Mouse (Mus musculus) 3T3-L1 (cell line): Measurements from ENCODE around the gene Jmjd7.

Experiments used
- DNase-seq: peaks from one replicate; pipeline ENCODE4 v3.0.0-alpha.2; 2015; ENCODE audit warnings: low read depth, low spot score

Gene Jmjd7

GRCm38 (mm10) chr2:120011462-120012200 lies 15.7 kb upstream of the Jmjd7 start:
- peak; percentile 80 for DNase-seq

DNA sequence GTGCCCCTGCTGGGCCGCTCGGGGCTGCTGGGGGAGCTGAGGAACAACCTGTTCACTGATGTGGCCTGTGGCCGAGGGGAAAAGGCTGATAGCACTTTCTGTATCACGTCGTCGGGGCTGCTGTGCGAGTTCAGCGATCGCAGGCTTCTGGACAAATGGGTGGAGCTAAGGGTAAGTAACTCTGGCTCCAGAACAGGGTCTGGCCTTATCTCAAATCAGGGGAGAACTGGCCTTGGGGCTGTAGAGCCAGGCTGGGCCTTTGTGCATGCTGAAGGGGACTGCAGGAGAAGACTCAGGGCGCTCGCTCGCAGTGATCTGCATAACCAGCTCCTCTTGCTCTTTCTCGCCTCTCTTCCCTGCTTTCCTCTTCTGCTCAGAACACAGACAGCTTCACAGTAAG lies 14.4 kb upstream of the Jmjd7 start:
- DNase-seq, result no peak

GRCm38 (mm10) chr2:120013831-120014486 lies 13.3 kb upstream of the Jmjd7 start:
- DNase-seq, result peak; percentile 57

DNA sequence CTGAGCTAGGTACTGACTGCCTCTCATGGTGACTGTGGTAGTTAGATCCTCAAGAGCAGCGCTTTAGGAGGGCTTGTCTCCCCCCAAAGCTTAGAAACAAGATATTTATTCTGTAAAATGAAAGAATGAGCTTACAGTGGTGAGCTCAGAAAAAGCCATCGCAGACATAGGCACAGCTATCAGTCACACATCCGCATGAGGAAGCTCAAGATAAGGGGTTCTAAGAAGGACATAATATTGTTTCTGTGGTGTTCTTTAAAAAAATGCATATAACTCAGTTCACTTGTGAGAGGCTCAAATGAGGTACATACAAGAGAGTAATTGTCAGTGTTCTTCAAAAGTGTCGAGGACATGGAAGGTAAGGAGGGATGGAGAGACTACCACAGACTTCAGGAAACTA lies 11.4 kb upstream of the Jmjd7 start:
- no peak for DNase-seq

DNA sequence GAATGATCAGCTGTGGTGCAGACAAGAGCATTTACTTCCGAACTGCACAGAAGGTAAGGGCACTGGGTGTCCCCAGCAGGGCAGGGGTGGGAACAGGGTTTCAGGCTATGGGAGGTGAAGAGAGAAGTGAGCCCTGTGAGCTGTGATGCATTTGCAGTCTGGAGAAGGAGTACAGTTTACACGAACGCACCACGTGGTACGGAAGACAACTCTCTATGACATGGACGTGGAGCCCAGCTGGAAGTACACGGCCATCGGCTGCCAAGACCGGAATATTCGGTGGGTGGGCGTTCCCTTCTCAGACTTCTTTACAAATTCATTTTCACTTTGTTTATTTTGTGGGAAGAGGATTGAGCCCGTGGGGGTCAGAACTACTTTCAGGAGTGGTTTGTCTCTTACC lies 9.7 kb upstream of the Jmjd7 start:
- no peak for DNase-seq

- no peak for DNase-seq
These were observed 2.9 kb upstream of the Jmjd7 start for GRCm38 (mm10) chr2:120024337-120024736.

DNA sequence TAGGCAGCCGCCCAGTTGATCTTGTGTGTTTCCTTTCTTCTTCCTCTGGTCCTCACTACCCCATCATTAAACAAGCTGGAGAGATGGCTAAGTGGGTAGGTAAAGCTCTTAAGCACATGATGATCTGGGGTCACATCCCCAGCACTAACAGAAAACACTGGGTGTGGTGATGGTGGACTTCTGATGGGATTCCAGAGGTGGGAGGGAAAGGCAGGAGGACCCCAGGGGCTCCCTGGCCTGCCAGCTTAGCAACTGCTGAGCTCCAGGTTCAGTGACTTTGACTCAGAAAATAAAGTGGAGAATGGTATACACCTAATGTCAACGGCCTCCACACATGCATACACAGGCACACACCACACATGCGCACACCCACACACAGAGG lies 658 bp downstream of the Jmjd7 start:
- DNase-seq, result peak; percentile 41

GRCm38 (mm10) chr2:120030380-120030779 lies 3.1 kb downstream of the Jmjd7 start:
- no peak for DNase-seq

DNA sequence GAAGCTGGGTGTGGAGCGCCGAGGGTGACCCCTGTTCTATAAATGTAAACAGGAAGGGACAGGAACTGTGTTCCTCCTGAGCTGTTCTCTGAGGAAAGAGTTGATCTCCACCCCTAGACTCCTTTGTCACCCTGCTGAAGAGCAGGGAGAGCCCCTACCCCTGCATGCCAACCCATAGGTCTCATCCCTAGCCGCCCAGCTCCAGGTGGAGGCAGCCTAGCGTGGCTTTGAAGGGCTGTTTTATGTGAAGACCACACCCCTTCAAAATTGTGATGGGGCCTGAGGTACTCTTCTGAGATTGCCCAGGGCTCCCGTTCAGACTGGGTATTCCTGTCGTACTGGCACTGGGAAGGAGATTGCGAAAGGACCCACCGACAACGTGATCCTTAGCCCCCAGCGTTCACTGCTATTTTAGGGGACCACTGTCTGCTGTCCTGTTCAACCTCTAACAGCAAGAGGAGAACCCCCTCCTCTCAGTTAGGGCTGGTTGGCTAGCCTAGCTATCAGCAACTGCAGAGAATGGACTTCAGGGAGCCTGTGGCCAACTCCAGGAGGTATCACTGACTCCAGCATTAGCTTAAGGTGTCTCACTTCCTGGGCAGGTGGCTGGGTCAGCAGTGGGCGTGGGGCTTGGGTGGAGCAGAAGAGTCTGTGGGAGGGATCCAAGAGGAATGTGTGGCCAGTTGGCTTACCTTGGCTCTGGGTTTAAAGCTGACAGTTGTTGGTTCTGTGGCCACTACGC lies 5.6 kb downstream of the Jmjd7 start, which contains the start of gene Pla2g4b:
Gene Pla2g4b (plus strand): TSS at position 692 of the 742 bp plus-strand sequence.
- no peak for DNase-seq

DNA sequence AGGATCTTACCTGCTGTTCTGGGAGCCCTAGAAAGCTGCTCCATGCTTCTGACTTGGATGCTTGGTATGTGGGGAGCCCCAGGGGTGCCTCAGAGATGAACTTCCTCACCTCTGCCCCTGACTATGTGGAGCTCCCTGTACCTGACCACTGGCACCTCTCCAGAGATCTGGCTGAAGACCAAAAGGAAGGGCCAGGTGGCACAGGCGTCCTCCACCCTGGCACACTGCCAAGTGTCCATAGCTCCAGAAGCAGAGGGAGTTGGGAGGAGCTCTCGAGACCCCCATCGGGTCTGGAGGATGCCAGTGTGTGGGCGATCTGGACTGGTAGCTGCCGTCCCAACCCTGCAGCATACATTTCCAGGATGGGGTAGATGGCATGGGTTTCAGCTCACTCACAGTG lies 6.4 kb downstream of the Jmjd7 start:
- DNase-seq, result no peak

DNA sequence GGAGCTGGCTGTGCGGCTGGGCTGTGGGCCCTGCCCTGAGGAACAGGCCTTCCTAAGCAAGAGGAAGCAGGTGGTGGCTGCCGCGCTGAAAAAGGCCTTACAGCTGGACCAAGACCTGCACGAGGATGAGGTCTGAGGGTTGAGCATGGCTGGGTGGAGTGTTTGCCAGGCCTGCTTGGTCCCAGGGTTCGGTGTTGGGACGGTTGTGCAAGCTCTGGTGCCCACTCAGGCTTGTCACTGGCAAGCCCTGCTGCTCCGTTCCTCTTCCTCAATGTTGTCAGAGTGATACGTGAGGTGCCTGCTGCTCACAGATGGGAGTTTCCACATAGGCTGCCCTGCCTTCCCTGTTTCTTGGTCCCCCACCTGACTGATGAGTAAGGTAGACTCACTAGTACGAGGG lies 10.5 kb downstream of the Jmjd7 start:
- DNase-seq, result no peak

DNA sequence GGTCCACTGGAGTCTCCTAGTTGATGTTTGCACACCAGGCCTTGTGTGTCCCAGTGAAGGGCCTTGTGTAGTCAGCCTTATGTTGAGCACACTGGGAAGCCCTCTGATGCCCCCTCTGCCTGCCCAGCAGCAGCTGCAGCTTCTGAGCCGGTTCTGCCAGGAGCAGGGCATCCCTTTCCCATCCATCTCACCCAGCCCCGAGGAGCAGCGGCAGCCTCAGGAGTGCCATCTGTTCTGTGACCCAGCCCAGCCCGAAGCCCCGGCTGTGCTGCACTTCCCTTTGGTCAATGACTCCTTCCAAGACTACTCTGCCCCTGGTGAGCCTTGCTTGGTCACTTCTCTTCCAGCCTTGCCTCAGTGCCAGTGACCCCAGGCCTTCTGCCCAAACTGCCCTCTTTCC lies 13.7 kb downstream of the Jmjd7 start:
- DNase-seq, result no peak

- DNase-seq, result peak; percentile 84
These were observed 16.9 kb downstream of the Jmjd7 start for GRCm38 (mm10) chr2:120044101-120044603.

DNA sequence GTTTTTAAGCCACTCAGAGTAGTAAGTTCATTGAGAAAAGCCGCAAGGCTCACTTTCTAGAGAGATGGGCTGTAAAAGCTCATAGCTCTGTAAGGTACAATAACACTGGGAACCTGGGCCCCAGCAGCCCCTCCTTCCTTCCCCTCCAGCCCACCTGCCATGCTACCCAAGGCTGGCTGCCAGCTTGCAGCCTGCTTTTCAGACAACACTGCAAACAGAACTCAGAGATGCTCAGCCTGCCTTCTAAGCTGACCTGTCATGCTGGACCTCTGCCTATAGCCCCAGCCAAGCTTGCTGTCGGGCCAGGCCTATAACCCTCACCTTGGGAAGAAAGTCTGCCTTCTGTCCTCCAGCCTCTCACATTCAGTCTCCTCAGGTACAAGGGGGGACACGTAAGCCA lies 17.4 kb downstream of the Jmjd7 start:
- no peak for DNase-seq

DNA sequence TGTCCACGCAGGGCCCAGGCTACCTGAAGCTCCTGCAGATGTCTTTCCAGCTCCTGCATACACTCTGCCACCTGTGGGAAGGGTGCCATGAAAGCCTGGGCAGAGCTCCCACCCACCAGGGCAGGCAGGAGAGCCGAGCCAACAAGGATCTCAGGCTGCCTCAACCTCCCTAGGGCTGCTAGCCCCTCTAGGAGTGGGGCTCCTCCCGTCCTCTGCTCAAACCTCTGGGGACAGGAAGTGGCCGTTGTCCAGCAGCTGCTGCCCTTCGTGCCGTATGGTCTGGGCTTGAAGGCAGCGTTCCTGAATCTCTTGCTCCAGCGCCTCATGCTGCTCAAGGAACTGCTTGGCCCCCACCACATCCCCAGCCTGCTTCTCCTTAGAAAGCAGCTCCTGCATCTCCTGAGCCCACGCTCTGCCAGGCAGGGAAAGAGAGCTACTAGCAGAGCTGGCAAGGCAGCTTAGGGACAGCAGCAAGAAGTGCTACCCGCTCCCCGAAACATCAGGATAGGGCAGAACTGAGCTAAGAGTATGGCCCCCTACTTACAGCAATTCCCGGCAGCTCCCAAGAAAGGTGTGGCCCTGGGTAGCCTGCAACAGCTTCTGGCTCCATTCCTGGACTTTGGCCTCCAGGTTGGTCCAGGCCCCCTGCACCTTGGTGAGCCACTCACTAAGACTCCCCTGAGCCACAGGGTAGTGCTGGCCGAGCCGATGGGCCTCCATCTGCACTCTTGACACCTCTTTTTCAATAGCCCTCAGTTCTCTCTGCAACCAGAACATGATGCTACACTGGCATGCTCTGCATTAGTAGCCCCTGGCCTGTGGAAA lies 19.4 kb downstream of the Jmjd7 start:
- DNase-seq, result no peak

GRCm38 (mm10) chr2:120048173-120048572 lies 20.9 kb downstream of the Jmjd7 start:
- DNase-seq, result no peak

DNA sequence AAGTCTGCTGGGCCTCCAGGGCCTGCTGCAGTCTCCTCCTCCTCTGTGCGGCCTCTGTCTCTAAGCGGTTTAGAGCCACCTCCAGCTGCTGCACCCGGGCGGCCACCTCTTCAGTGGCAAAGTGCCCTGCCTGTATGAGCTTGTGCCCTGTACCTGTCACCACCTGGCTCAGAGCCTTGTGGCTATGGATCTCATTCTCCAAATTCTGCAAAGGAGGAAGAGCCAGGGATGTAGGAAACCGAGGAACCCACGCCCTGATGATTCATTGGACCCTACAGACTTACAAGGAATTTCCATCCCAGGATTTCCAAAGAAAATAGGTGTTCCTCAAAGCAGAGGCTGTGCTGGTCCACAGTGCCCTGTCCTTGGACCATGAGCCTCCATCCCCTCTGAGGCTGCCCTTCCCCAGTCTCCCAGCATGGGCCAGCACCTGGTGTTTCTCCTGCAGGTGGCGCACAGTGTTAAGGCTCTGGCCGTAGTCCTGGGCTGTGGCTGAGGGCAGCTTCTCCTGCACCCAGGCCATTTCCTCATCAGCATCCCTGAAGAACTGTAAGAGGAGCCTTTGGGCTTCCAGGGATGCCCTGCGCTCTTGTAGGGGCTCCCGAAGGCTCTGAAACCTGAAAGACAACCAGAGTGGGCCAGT lies 22.5 kb downstream of the Jmjd7 start:
- DNase-seq, result peak; percentile 72

- DNase-seq, result no peak
These were observed 24.1 kb downstream of the Jmjd7 start for GRCm38 (mm10) chr2:120051405-120051804.

- DNase-seq, result no peak
These were observed 27.7 kb downstream of the Jmjd7 start for GRCm38 (mm10) chr2:120054771-120055552.

DNA sequence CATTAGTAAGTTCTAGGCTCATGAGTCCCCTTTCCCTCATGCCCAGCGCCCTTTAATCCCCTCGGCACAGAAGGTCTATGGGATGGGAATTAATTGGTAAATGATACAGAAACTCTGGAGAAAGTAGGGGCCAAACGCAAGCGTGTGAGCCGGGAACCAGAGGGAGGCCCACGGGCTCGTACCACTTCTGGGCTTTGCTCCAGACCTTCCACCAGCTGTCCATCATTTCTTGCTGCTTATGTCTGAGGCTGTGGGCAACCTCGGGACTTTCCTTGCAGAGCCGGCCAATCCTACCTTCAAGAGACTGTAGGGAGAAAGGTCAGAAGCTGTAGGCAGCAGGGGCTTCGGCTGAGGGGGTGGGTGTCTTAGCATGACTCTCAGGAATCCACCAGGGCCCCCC lies 28.6 kb downstream of the Jmjd7 start:
- no peak for DNase-seq
